Mouse (Mus musculus) hindbrain, embryonic 15.5 days (tissue): ENCODE results near the gene Elof1. TPM values are rescaled to one million over a fixed set of nuclear protein-coding genes. Genes with fewer than 3 reads are reported as not detected.

Experiments
- ATAC-seq: fragments of 200-750 bp; cut with Nextera tagmentation; 2 replicates; pipeline ENCODE4 v1.8.0; 2017; ENCODE audit warnings: low read depth, moderate number of reproducible peaks, moderate TSS enrichment; ENCODE audit not compliant: low FRiP score
- H3K27ac ChIP-seq: fragments of 300-500 bp; sonication (generic); replicated peaks from 2 replicates; pipeline ENCODE4 v1.5.1; 2015; ENCODE audit warnings: mild to moderate bottlenecking, inconsistent platforms
- H3K27me3 ChIP-seq: fragments of 300-500 bp; sonication (generic); 2 replicates; pipeline ENCODE4 v1.6.1; 2015; ENCODE audit warnings: control low read depth, inconsistent platforms
- H3K36me3 ChIP-seq: fragments of 300-500 bp; sonication (generic); 2 replicates; pipeline ENCODE4 v1.6.1; 2015; ENCODE audit warnings: control low read depth, inconsistent platforms
- H3K4me1 ChIP-seq: fragments of 300-500 bp; sonication (generic); replicated peaks from 2 replicates; pipeline ENCODE4 v1.6.1; 2015; ENCODE audit warnings: control low read depth, inconsistent platforms
- H3K4me2 ChIP-seq: fragments of 300-500 bp; sonication (generic); 2 replicates; pipeline ENCODE4 v1.6.1; 2015; ENCODE audit warnings: moderate library complexity, mild to moderate bottlenecking, inconsistent platforms
- H3K4me3 ChIP-seq: fragments of 300-500 bp; sonication (generic); 2 replicates; pipeline ENCODE4 v1.5.1; 2015; ENCODE audit warnings: mild to moderate bottlenecking, inconsistent platforms
- H3K9ac ChIP-seq: fragments of 300-500 bp; sonication (generic); 2 replicates; pipeline ENCODE4 v1.6.1; 2015; ENCODE audit warnings: inconsistent platforms
- H3K9me3 ChIP-seq: fragments of 300-500 bp; sonication (generic); 2 replicates; pipeline ENCODE4 v1.6.1; 2016; ENCODE audit warnings: control low read depth, inconsistent platforms
- WGBS: fragments of 180-500 bp; shearing (Covaris S2); methylation state at CpG from one replicate; pipeline ENCODE4 v1.1.7; 2015; 5-methylcytosine and 5-hydroxymethylcytosine counted together
- polyA plus RNA-seq: library from polyadenylated mRNA; unstranded; fragments of >200 nt; fragmentation: Nextera tagmentation; extraction: Ambion mirVana; gene quantifications from 2 replicates; pipeline ENCODE4 v1.2.1, GENCODE M21; 2015

The Elof1 gene
- polyA plus RNA-seq: 183 and 190 TPM in 2 replicates

GRCm38 (mm10) chr9:22116740-22117426, at the start of gene Elof1:
Elof1 (minus strand) TSS chr9:22117172.
- under 1% methylated on average over 44 of the region's 52 CpGs for WGBS
- Histone ChIP-seq H3K4me1 (peaks cover 23% of the 10 kb centered on the region), H3K4me2 (peak within 1 kb of the TSS; percentile 77), H3K9ac (peak within 1 kb of the TSS; percentile 62), H3K4me3 (peak within 1 kb of the TSS; percentile 52), H3K36me3 (peaks cover 16% of the 10 kb centered on the region), H3K9me3 (no peaks in the 10 kb centered on the region), H3K27me3 (no peaks in the 10 kb centered on the region), H3K27ac (peak within 1 kb of the TSS; percentile 78)
- peak; percentile 97 for ATAC-seq

- H3K4me1 ChIP-seq: 0 out of 2 replicates have a peak, but pooled peaks cover 7% of the 10 kb centered on the region
- no peaks in the 10 kb centered on the region for H3K27me3 ChIP-seq
- no peaks in the 10 kb centered on the region for H3K9me3 ChIP-seq
- no peak for ATAC-seq
- H3K4me2 ChIP-seq: no peak overlapping the region
- 92% methylated on average over 10 of the region's 10 CpGs for WGBS
- H3K9ac ChIP-seq: no peak overlapping the region
- no peak overlapping the region for H3K27ac ChIP-seq
- H3K4me3 ChIP-seq: no peak overlapping the region
- no peaks in the 10 kb centered on the region for H3K36me3 ChIP-seq
Measured at GRCm38 (mm10) chr9:22166686-22167085, 49.7 kb upstream of the Elof1 start.

- Histone ChIP-seq H3K9ac (no peak overlapping the region), H3K4me2 (no peak overlapping the region), H3K9me3 (no peaks in the 10 kb centered on the region), H3K4me1 (0 out of 2 replicates have a peak, but pooled peaks cover 7% of the 10 kb centered on the region), H3K27ac (no peak overlapping the region), H3K27me3 (no peaks in the 10 kb centered on the region), H3K4me3 (no peak overlapping the region), H3K36me3 (no peaks in the 10 kb centered on the region)
- no peak for ATAC-seq
- 56% methylated on average over 6 of the region's 6 CpGs for WGBS
Measured at GRCm38 (mm10) chr9:22165964-22166363, 49.0 kb upstream of the Elof1 start.

- H3K4me3 ChIP-seq: peak overlapping the region; percentile 61
- peak; percentile 89 for ATAC-seq
- peak overlapping the region; percentile 70 for H3K9ac ChIP-seq
- no peaks in the 10 kb centered on the region for H3K27me3 ChIP-seq
- H3K4me2 ChIP-seq: peak overlapping the region; percentile 80
- H3K9me3 ChIP-seq: no peaks in the 10 kb centered on the region
- no peaks in the 10 kb centered on the region for H3K36me3 ChIP-seq
- 0 out of 2 replicates have a peak, but pooled peaks cover 7% of the 10 kb centered on the region for H3K4me1 ChIP-seq
- H3K27ac ChIP-seq: peak overlapping the region; percentile 85
- 2% methylated on average over 53 of the region's 54 CpGs for WGBS
Measured at GRCm38 (mm10) chr9:22164711-22165668, 48.0 kb upstream of the Elof1 start.

- H3K4me1 ChIP-seq: peaks cover 9% of the 10 kb centered on the region
- no peak overlapping the region for H3K4me2 ChIP-seq
- WGBS: 88% methylated on average over 7 of the region's 7 CpGs
- no peaks in the 10 kb centered on the region for H3K36me3 ChIP-seq
- no peak overlapping the region for H3K9ac ChIP-seq
- H3K27me3 ChIP-seq: no peaks in the 10 kb centered on the region
- no peaks in the 10 kb centered on the region for H3K9me3 ChIP-seq
- H3K27ac ChIP-seq: no peak overlapping the region
- no peak for ATAC-seq
- H3K4me3 ChIP-seq: no peak overlapping the region
Measured at GRCm38 (mm10) chr9:22162912-22163311, 45.9 kb upstream of the Elof1 start.

GRCm38 (mm10) chr9:22162305-22162704, 45.3 kb upstream of the Elof1 start:
- Histone ChIP-seq H3K4me2 (no peak overlapping the region), H3K4me1 (peaks cover 15% of the 10 kb centered on the region), H3K9ac (no peak overlapping the region), H3K27me3 (no peaks in the 10 kb centered on the region), H3K4me3 (no peak overlapping the region), H3K27ac (no peak overlapping the region), H3K36me3 (no peaks in the 10 kb centered on the region), H3K9me3 (no peaks in the 10 kb centered on the region)
- ATAC-seq: no peak
- 84% methylated on average over 9 of the region's 9 CpGs for WGBS

- Histone ChIP-seq H3K27me3 (no peaks in the 10 kb centered on the region), H3K9me3 (no peaks in the 10 kb centered on the region), H3K4me2 (no peak overlapping the region), H3K36me3 (no peaks in the 10 kb centered on the region), H3K9ac (no peak overlapping the region), H3K4me1 (peaks cover 17% of the 10 kb centered on the region), H3K27ac (no peak overlapping the region), H3K4me3 (no peak overlapping the region)
- ATAC-seq: no peak
- WGBS: 46% methylated on average over 6 of the region's 6 CpGs
Measured at GRCm38 (mm10) chr9:22161299-22161698, 44.3 kb upstream of the Elof1 start.

GRCm38 (mm10) chr9:22157516-22158265, 40.7 kb upstream of the Elof1 start:
- 65% methylated on average over 34 of the region's 34 CpGs for WGBS
- H3K9me3 ChIP-seq: no peaks in the 10 kb centered on the region
- H3K4me1 ChIP-seq: peaks cover 19% of the 10 kb centered on the region
- H3K27ac ChIP-seq: peak overlapping the region; percentile 95
- peak overlapping the region; percentile 74 for H3K4me3 ChIP-seq
- no peak for ATAC-seq
- H3K27me3 ChIP-seq: no peaks in the 10 kb centered on the region
- peak overlapping the region; percentile 60 for H3K4me2 ChIP-seq
- H3K36me3 ChIP-seq: no peaks in the 10 kb centered on the region
- H3K9ac ChIP-seq: peak overlapping the region; percentile 83

- H3K9ac ChIP-seq: peak within 1 kb of the TSS; percentile 83
- H3K9me3 ChIP-seq: no peaks in the 10 kb centered on the region
- no peaks in the 10 kb centered on the region for H3K36me3 ChIP-seq
- H3K4me1 ChIP-seq: peaks cover 19% of the 10 kb centered on the region
- under 1% methylated on average over 65 of the region's 65 CpGs for WGBS
- peak; percentile 98 for ATAC-seq
- peak within 1 kb of the TSS; percentile 74 for H3K4me3 ChIP-seq
- H3K27me3 ChIP-seq: no peaks in the 10 kb centered on the region
- peak within 1 kb of the TSS; percentile 95 for H3K27ac ChIP-seq
- H3K4me2 ChIP-seq: peak within 1 kb of the TSS; percentile 60
Measured at GRCm38 (mm10) chr9:22156497-22157245, 39.7 kb upstream of the Elof1 start, which contains the start of gene Pigyl. Pigyl (plus strand) TSS chr9:22156846.

- no peaks in the 10 kb centered on the region for H3K36me3 ChIP-seq
- WGBS: 27% methylated on average over 10 of the region's 10 CpGs
- H3K4me2 ChIP-seq: peak overlapping the region; percentile 60; the same call in 1 of the 2 replicates
- H3K9me3 ChIP-seq: no peaks in the 10 kb centered on the region
- H3K4me3 ChIP-seq: no peak overlapping the region
- H3K27me3 ChIP-seq: no peaks in the 10 kb centered on the region
- H3K27ac ChIP-seq: no peak overlapping the region
- peaks cover 19% of the 10 kb centered on the region for H3K4me1 ChIP-seq
- ATAC-seq: peak; percentile 21; the same call in 1 of the 2 replicates
- H3K9ac ChIP-seq: no peak overlapping the region
Measured at GRCm38 (mm10) chr9:22155614-22156013, 38.6 kb upstream of the Elof1 start.

- H3K4me2 ChIP-seq: no peak overlapping the region
- no peaks in the 10 kb centered on the region for H3K36me3 ChIP-seq
- WGBS: 95% methylated on average over 3 of the region's 3 CpGs
- H3K9ac ChIP-seq: no peak overlapping the region
- H3K4me1 ChIP-seq: peaks cover 19% of the 10 kb centered on the region
- ATAC-seq: no peak
- H3K27ac ChIP-seq: no peak overlapping the region
- no peaks in the 10 kb centered on the region for H3K9me3 ChIP-seq
- no peaks in the 10 kb centered on the region for H3K27me3 ChIP-seq
- H3K4me3 ChIP-seq: no peak overlapping the region
Measured at GRCm38 (mm10) chr9:22153810-22154209, 36.8 kb upstream of the Elof1 start.
